In the genomic region with DNA sequence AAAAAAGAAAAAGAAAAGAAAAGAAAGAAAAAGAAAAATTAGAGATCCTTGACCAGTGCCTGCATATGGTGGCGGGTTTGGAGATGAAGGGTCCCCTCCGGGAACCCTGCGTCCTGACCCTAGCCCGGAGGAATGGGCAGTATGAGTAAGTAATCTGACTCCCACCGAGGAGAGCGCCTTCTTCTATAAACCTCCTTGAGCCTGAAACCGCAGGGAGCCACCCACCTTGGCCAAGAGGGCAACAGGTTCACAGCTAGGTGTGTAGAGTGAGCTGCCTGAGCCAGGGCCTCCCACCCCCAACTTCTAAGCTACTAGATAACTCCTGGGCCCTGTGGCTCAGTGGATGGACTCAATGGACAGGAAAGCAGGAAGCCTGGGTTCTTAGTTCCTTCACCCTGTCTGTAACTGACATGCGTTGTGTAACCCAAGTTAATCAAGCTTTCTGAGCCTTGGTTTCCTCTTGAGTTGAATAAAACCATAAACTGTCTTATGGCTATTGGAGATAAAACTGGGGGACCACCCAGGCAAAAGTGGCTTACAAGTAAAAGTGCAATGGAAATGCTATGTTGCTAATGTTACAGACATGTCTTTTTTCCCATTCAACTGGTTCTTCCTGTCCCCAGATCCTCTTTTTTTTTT, we compare ENCODE assay signal across 8 mouse cellular contexts. TPM values are rescaled to one million over a fixed set of nuclear protein-coding genes. Genes with fewer than 3 reads are reported as not detected.
DNase-seq lines count a peak whose midpoint lies in the region; ATAC-seq and TF ChIP-seq lines count a peak whose summit lies in the region.

No protein-coding gene starts in this region.

- H3K27ac ChIP-seq in limb, embryonic 13.5 days: no peak overlapping the region; the same call in 1 of the 2 replicates
- no peak overlapping the region for H3K27ac ChIP-seq in midbrain, embryonic 12.5 days (replicated peaks)

- WGBS in limb, embryonic 13.5 days: 29% methylated on average over 8 of the region's 8 CpGs
- WGBS in midbrain, embryonic 12.5 days: 14% methylated on average over 8 of the region's 8 CpGs

- peak; percentile 32 for DNase-seq in 3134 (ENCODE audit: extremely low read depth, insufficient read length, low spot score)
- DNase-seq in cerebellum, postnatal 36 days: peak; percentile 8 to 9
- peak; percentile 9 to 10 for DNase-seq in heart, postnatal 10 days
- DNase-seq in frontal cortex, postnatal 36 days (ENCODE audit: low spot score in 2 of 2): no peak

- no peak for TF ChIP-seq CTCF in C2C12 (IDR thresholded peaks at IDR 0.05; ENCODE audit: control insufficient read depth, insufficient read depth, insufficient read length)

- intact Hi-C loops in heart, postnatal 10 days (cut with DNase I): no loop called here

- H3K9ac ChIP-seq in limb, embryonic 13.5 days: peak overlapping the region; percentile 83
- H3K9ac ChIP-seq in midbrain, embryonic 12.5 days (replicated peaks): 0 out of 2 replicates have a peak overlapping the region, but pooled peaks have one; percentile 15

- H3K79me3 ChIP-seq in C2C12 (ENCODE audit: low read depth): no peaks in the 10 kb centered on the region

- no peaks in the 10 kb centered on the region for H3K27me3 ChIP-seq in C2C12 (ENCODE audit: control insufficient read depth, insufficient read depth, insufficient read length)
- no peaks in the 10 kb centered on the region for H3K27me3 ChIP-seq in limb, embryonic 13.5 days
- no peaks in the 10 kb centered on the region for H3K27me3 ChIP-seq in midbrain, embryonic 12.5 days

- H3K4me3 ChIP-seq in C2C12 (ENCODE audit: insufficient read depth, poor library complexity, severe bottlenecking): peak overlapping the region; percentile 34
- peak overlapping the region; percentile 61 for H3K4me3 ChIP-seq in limb, embryonic 13.5 days
- peak overlapping the region; percentile 67 for H3K4me3 ChIP-seq in midbrain, embryonic 12.5 days

- no peaks in the 10 kb centered on the region for H3K79me2 ChIP-seq in C2C12 (ENCODE audit: control insufficient read depth, insufficient read depth)

- no peaks in the 10 kb centered on the region for H3K36me3 ChIP-seq in C2C12 (ENCODE audit: control insufficient read depth, insufficient read depth)
- H3K36me3 ChIP-seq in limb, embryonic 13.5 days: no peaks in the 10 kb centered on the region
- H3K36me3 ChIP-seq in midbrain, embryonic 12.5 days: no peaks in the 10 kb centered on the region

- H3ac ChIP-seq in C2C12 (ENCODE audit: control insufficient read depth, insufficient read length, low read depth): no peak overlapping the region

- no peaks in the 10 kb centered on the region for H3K9me3 ChIP-seq in limb, embryonic 13.5 days
- H3K9me3 ChIP-seq in midbrain, embryonic 12.5 days: no peaks in the 10 kb centered on the region

- no peak for ATAC-seq in limb, embryonic 13.5 days (ENCODE audit: low FRiP score, low read depth)
- peak; percentile 39; the same call in 1 of the 2 replicates for ATAC-seq in midbrain, embryonic 12.5 days (ENCODE audit: low FRiP score, low read depth)
- no peak for ATAC-seq in frontal cortex, adult (ENCODE audit: low TSS enrichment)

- 0 out of 2 replicates have a peak, but pooled peaks cover 3% of the 10 kb centered on the region for H3K4me1 ChIP-seq in limb, embryonic 13.5 days
- H3K4me1 ChIP-seq in midbrain, embryonic 12.5 days: peaks cover 4% of the 10 kb centered on the region; the same call in 1 of the 2 replicates

- H3K4me2 ChIP-seq in limb, embryonic 13.5 days (replicated peaks): peak overlapping the region; percentile 66
- H3K4me2 ChIP-seq in midbrain, embryonic 12.5 days (replicated peaks): peak overlapping the region; percentile 56

TF ChIP-seq in C2C12, 6 proteins besides CTCF, POLR2A, EP300 and RAD21:
- no peak for TF ChIP-seq MAX (IDR thresholded peaks at IDR 0.05)
- no peak for TF ChIP-seq FOSL1 (IDR thresholded peaks at IDR 0.05; ENCODE audit: insufficient read depth, low read length, poor library complexity, severe bottlenecking)
- TF ChIP-seq MYOG (IDR thresholded peaks at IDR 0.05; ENCODE audit: control insufficient read depth, extremely low read depth, insufficient read length): no peak
- no peak for TF ChIP-seq USF1 (IDR thresholded peaks at IDR 0.05; ENCODE audit: low read depth)
- TF ChIP-seq MYOD1 (IDR thresholded peaks at IDR 0.05; ENCODE audit: control insufficient read depth, insufficient read length, low read depth): no peak
- no peak for TF ChIP-seq CEBPB (IDR thresholded peaks at IDR 0.05; ENCODE audit: low read depth)

RNA-seq across cellular contexts. Expression of a gene that starts 0.8 kb away (rescaled TPM):
- 4.8 TPM for polyA plus RNA-seq in C2C12 (2012; fragmentation: generic; extraction: Trizol)
- 10 to 100 TPM; 12.0 to 12.8 TPM for total RNA-seq in heart, postnatal 10 days (2021)
- 26.1 and 26.6 TPM in 2 replicates for polyA plus RNA-seq in limb, embryonic 13.5 days (2015; fragmentation: Nextera tagmentation; extraction: Ambion mirVana)
- polyA plus RNA-seq in midbrain, embryonic 12.5 days (2016; fragmentation: Nextera tagmentation; extraction: Ambion mirVana): 26.6 and 26.7 TPM in 2 replicates

RNA-seq across cellular contexts. Expression of a gene that starts 20.2 kb away (rescaled TPM):
- 0.01 TPM for polyA plus RNA-seq in C2C12 (2012; fragmentation: generic; extraction: Trizol)
- 1 to 10 TPM; 3.7 to 4.5 TPM for total RNA-seq in heart, postnatal 10 days (2021)
- polyA plus RNA-seq in limb, embryonic 13.5 days (2015; fragmentation: Nextera tagmentation; extraction: Ambion mirVana): 49.7 and 52.1 TPM in 2 replicates
- polyA plus RNA-seq in midbrain, embryonic 12.5 days (2016; fragmentation: Nextera tagmentation; extraction: Ambion mirVana): 34.0 and 34.1 TPM in 2 replicates

Comparison
In these comparisons a context has a peak if more than half of its experiments do, and no peak if none do; other contexts are left out.
1. DNase-seq: peak in 3134 (single experiment), cerebellum, postnatal 36 days (2 of 2) and heart, postnatal 10 days (2 of 2); none in frontal cortex, postnatal 36 days (0 of 2).
2. RNA of a gene that starts 20.2 kb away (polyA plus RNA-seq): 49.7 to 52.1 TPM in limb, embryonic 13.5 days and 34.0 to 34.1 TPM in midbrain, embryonic 12.5 days; 0.01 TPM in C2C12 (single experiment); every median in the first group is over 10 times any median in the second.
3. Peak in every context shown above with its lines, with median percentiles within 50 percentile points of each other: H3K4me3 ChIP-seq.